Comparison of ENCODE assay signal across 8 mouse cellular contexts in genomic region chr15:98004740-98005159, GRCm38 (mm10). TPM values are rescaled to one million over a fixed set of nuclear protein-coding genes. Genes with fewer than 3 reads are reported as not detected.
DNase-seq lines count a peak whose midpoint lies in the region; ATAC-seq and TF ChIP-seq lines count a peak whose summit lies in the region.
"Had no signal": no experiment of that assay in that cellular context is flagged by ENCODE, and none has a peak within 500 bp of the region (broad histone marks: within the 10 kb centered on the region; RNA-seq: fewer than 3 reads in every experiment).

No protein-coding gene starts in this region.

- TF ChIP-seq CTCF in lung, adult 2 months (IDR thresholded peaks at IDR 0.05; ENCODE audit: insufficient read depth, low read length): no peak

- no peak for DNase-seq in lung, adult 2 months
- DNase-seq in urinary bladder, postnatal 4 days (ENCODE audit: low spot score in 2 of 2): no peak
- no peak for DNase-seq in thymus, postnatal 0 days (ENCODE audit: low spot score)
- DNase-seq: cerebellum, adult 11-12 months had no signal

- H3K36me3 ChIP-seq in lung, embryonic 15.5 days: no peaks in the 10 kb centered on the region
- H3K36me3 ChIP-seq in forebrain, embryonic 15.5 days: no peaks in the 10 kb centered on the region
- peaks cover 10% of the 10 kb centered on the region for H3K36me3 ChIP-seq in limb, embryonic 12.5 days
- H3K36me3 ChIP-seq in stomach, embryonic 14.5 days (ENCODE audit: control insufficient read depth, insufficient read depth, low read length): no peaks in the 10 kb centered on the region

- peaks cover 49% of the 10 kb centered on the region for H3K4me1 ChIP-seq in lung, embryonic 15.5 days
- H3K4me1 ChIP-seq in lung, adult 2 months (ENCODE audit: control insufficient read depth, insufficient read depth, low read length): peaks cover 6% of the 10 kb centered on the region
- peaks cover 55% of the 10 kb centered on the region for H3K4me1 ChIP-seq in forebrain, embryonic 15.5 days
- peaks cover 50% of the 10 kb centered on the region for H3K4me1 ChIP-seq in limb, embryonic 12.5 days (replicated peaks)
- peaks cover 33% of the 10 kb centered on the region for H3K4me1 ChIP-seq in stomach, embryonic 14.5 days (ENCODE audit: control insufficient read depth, insufficient read depth, low read length)

- H3K27me3 ChIP-seq in lung, embryonic 15.5 days: peaks cover 99% of the 10 kb centered on the region
- peaks cover 33% of the 10 kb centered on the region; the same call in 1 of the 2 replicates for H3K27me3 ChIP-seq in forebrain, embryonic 15.5 days
- peaks cover 56% of the 10 kb centered on the region for H3K27me3 ChIP-seq in limb, embryonic 12.5 days
- H3K27me3 ChIP-seq in stomach, embryonic 14.5 days (ENCODE audit: control insufficient read depth, insufficient read depth, low read length): peaks cover 17% of the 10 kb centered on the region; the same call in 1 of the 2 replicates

- H3K4me2 ChIP-seq in lung, embryonic 15.5 days: peak overlapping the region; percentile 86
- H3K4me2 ChIP-seq in forebrain, embryonic 15.5 days (replicated peaks): peak overlapping the region; percentile 66
- H3K4me2 ChIP-seq in limb, embryonic 12.5 days: peak overlapping the region; percentile 84
- peak overlapping the region; percentile 76 for H3K4me2 ChIP-seq in stomach, embryonic 14.5 days (replicated peaks; ENCODE audit: low read depth, low read length)

- no peak overlapping the region for H3K27ac ChIP-seq in lung, embryonic 15.5 days
- H3K27ac ChIP-seq in forebrain, embryonic 15.5 days (replicated peaks): no peak overlapping the region
- peak overlapping the region; percentile 97 for H3K27ac ChIP-seq in limb, embryonic 12.5 days
- no peak overlapping the region for H3K27ac ChIP-seq in stomach, embryonic 14.5 days (ENCODE audit: low read length)

- peak overlapping the region; percentile 38 for H3K4me3 ChIP-seq in lung, embryonic 15.5 days
- H3K4me3 ChIP-seq in lung, adult 2 months (replicated peaks; ENCODE audit: extremely low read depth, low read depth, low read length): no peak overlapping the region
- peak overlapping the region; percentile 44 for H3K4me3 ChIP-seq in forebrain, embryonic 15.5 days
- H3K4me3 ChIP-seq in limb, embryonic 12.5 days (replicated peaks): peak overlapping the region; percentile 72
- peak overlapping the region; percentile 37 for H3K4me3 ChIP-seq in stomach, embryonic 14.5 days (ENCODE audit: low read depth, low read length)

- H3K9ac ChIP-seq in lung, embryonic 15.5 days: peak overlapping the region; percentile 29; the same call in 1 of the 2 replicates
- H3K9ac ChIP-seq in forebrain, embryonic 15.5 days (replicated peaks): peak overlapping the region; percentile 51
- peak overlapping the region; percentile 93 for H3K9ac ChIP-seq in limb, embryonic 12.5 days (replicated peaks)
- peak overlapping the region; percentile 26; the same call in 1 of the 2 replicates for H3K9ac ChIP-seq in stomach, embryonic 14.5 days (replicated peaks; ENCODE audit: low read depth, low read length)

- WGBS in lung, embryonic 15.5 days: 5% methylated on average over 19 of the region's 19 CpGs
- 4% methylated on average over 19 of the region's 19 CpGs for WGBS in lung, adult 2 months
- WGBS in forebrain, embryonic 15.5 days: 1% methylated on average over 19 of the region's 19 CpGs
- WGBS in limb, embryonic 12.5 days: under 1% methylated on average over 19 of the region's 19 CpGs
- under 1% methylated on average over 18 of the region's 19 CpGs for WGBS in stomach, embryonic 14.5 days

- ATAC-seq in lung, embryonic 15.5 days (ENCODE audit: borderline replicate concordance, extremely low read depth, low FRiP score, low TSS enrichment): no peak
- ATAC-seq in forebrain, embryonic 15.5 days (replicated peaks): no peak
- ATAC-seq in limb, embryonic 12.5 days (ENCODE audit: insufficient number of reproducible peaks, insufficient read depth, low FRiP score, low TSS enrichment, low read depth): peak; percentile 64
- ATAC-seq in stomach, embryonic 14.5 days (ENCODE audit: insufficient number of reproducible peaks, insufficient read depth, low FRiP score, low read depth): peak; percentile 5; the same call in 1 of the 2 replicates

- no peaks in the 10 kb centered on the region for H3K9me3 ChIP-seq in lung, embryonic 15.5 days
- no peaks in the 10 kb centered on the region for H3K9me3 ChIP-seq in forebrain, embryonic 15.5 days
- no peaks in the 10 kb centered on the region for H3K9me3 ChIP-seq in limb, embryonic 12.5 days
- H3K9me3 ChIP-seq in stomach, embryonic 14.5 days (ENCODE audit: control insufficient read depth, low read depth, low read length): no peaks in the 10 kb centered on the region

- no peak for TF ChIP-seq POLR2A in lung, adult 2 months (IDR thresholded peaks at IDR 0.05; ENCODE audit: borderline replicate concordance, extremely low read depth, low read depth, low read length)

RNA-seq across cellular contexts. Expression of gene Col2a1, which starts 0.3 kb away (rescaled TPM):
- polyA plus RNA-seq in lung, embryonic 15.5 days (2015; fragmentation: Nextera tagmentation; extraction: Ambion mirVana): 19.1 and 20.1 TPM in 2 replicates
- polyA plus RNA-seq in lung, adult 2 months (2012; rRNA removed): 0.14 and 0.51 TPM in 2 replicates
- 25.6 and 25.8 TPM in 2 replicates for polyA plus RNA-seq in forebrain, embryonic 15.5 days (2015; fragmentation: Nextera tagmentation; extraction: Ambion mirVana)
- polyA plus RNA-seq in limb, embryonic 12.5 days (2016; fragmentation: Nextera tagmentation; extraction: Ambion mirVana): 431 and 545 TPM in 2 replicates
- polyA plus RNA-seq in stomach, embryonic 14.5 days (2014; fragmentation: Nextera tagmentation; extraction: Ambion mirVana): 2.5 and 3.1 TPM in 2 replicates
- polyA plus RNA-seq in thymus, postnatal 0 days (2015; fragmentation: Nextera tagmentation; extraction: Ambion mirVana): 0.28 and 0.36 TPM in 2 replicates

RNA-seq across cellular contexts. Expression of gene Tmem106c, which starts 40.8 kb away (rescaled TPM):
- 41.4 and 45.7 TPM in 2 replicates for polyA plus RNA-seq in lung, embryonic 15.5 days (2015; fragmentation: Nextera tagmentation; extraction: Ambion mirVana)
- 25.8 and 34.2 TPM in 2 replicates for polyA plus RNA-seq in lung, adult 2 months (2012; rRNA removed)
- 60.8 and 66.2 TPM in 2 replicates for polyA plus RNA-seq in forebrain, embryonic 15.5 days (2015; fragmentation: Nextera tagmentation; extraction: Ambion mirVana)
- polyA plus RNA-seq in limb, embryonic 12.5 days (2016; fragmentation: Nextera tagmentation; extraction: Ambion mirVana): 30.9 and 33.9 TPM in 2 replicates
- 37.2 and 43.0 TPM in 2 replicates for polyA plus RNA-seq in stomach, embryonic 14.5 days (2014; fragmentation: Nextera tagmentation; extraction: Ambion mirVana)
- polyA plus RNA-seq in thymus, postnatal 0 days (2015; fragmentation: Nextera tagmentation; extraction: Ambion mirVana): 39.0 and 40.9 TPM in 2 replicates

Comparison
In these comparisons a context has a peak if more than half of its experiments do, and no peak if none do; other contexts are left out.
1. ATAC-seq: peak in limb, embryonic 12.5 days (single experiment) and stomach, embryonic 14.5 days (single experiment); none in lung, embryonic 15.5 days (single experiment) and forebrain, embryonic 15.5 days (single experiment).
2. H3K9ac ChIP-seq: peak in every context shown above with its lines; median percentile 93 in limb, embryonic 12.5 days; 51 in forebrain, embryonic 15.5 days; 29 in lung, embryonic 15.5 days; 26 in stomach, embryonic 14.5 days.
3. RNA of gene Col2a1, which starts 0.3 kb away (polyA plus RNA-seq): 431 to 545 TPM in limb, embryonic 12.5 days; 25.6 to 25.8 TPM in forebrain, embryonic 15.5 days, 19.1 to 20.1 TPM in lung, embryonic 15.5 days, 2.5 to 3.1 TPM in stomach, embryonic 14.5 days, 0.14 to 0.51 TPM in lung, adult 2 months and 0.28 to 0.36 TPM in thymus, postnatal 0 days; every median in the first group is over 10 times any median in the second.
4. Peak in every context shown above with its lines, with median percentiles within 50 percentile points of each other: H3K4me2 ChIP-seq.